Mouse (Mus musculus): Measurements from ENCODE around the gene Gorasp2.

Gene Gorasp2

GRCm38 (mm10) chr2:70661715-70662495 lies 529 bp downstream of the Gorasp2 start, which contains the start of gene Gm26558:
Gm26558 (minus strand) TSS chr2:70662108.
- DNase-seq (ENCODE audit: extremely low spot score) = peak; percentile 32

DNA sequence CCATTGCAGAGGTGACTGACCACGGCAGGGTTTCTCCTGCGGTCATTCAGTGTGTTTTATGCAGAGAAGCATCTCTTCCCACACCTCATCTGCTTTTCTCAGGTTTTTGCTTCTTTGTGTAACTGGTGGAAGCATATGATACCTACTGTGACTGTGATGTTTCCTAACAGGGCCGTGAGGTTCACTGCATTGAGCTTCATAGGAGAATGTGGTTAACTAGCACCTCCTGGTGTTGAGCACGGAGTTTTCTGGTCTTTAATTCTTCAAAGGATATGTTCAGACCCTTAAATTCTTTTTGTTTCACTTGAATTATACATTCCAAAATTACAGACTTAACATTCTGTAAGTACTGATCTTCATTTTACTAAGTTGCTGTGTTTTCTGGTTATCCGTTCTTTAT lies 2.4 kb downstream of the Gorasp2 start:
- DNase-seq (ENCODE audit: extremely low spot score) = no peak

GRCm38 (mm10) chr2:70667016-70667415 lies 5.6 kb downstream of the Gorasp2 start:
- no peak for DNase-seq (ENCODE audit: extremely low spot score)

GRCm38 (mm10) chr2:70669241-70669640 lies 7.9 kb downstream of the Gorasp2 start:
- no peak for DNase-seq (ENCODE audit: extremely low spot score)

- no peak for DNase-seq (ENCODE audit: extremely low spot score)
These were observed 8.5 kb downstream of the Gorasp2 start for GRCm38 (mm10) chr2:70669896-70670295.

DNA sequence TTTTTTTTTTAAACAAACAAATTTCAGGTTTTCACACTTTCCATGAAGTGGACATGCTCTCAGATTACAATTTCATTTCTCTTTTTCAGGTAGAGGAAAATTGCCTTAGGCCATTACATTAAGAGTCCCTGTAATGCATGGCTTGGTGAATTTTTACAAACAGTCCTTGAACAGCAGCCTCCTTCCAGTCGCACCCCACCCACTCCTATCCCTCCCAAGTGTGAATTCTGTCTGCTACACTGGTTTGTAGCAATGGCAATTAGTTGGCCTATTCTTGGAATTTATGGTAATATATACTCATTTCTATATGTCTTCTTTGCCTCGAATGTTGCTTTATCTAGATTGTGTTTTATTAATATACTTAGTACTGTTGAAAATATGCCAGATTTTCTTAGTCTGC lies 11.1 kb downstream of the Gorasp2 start:
- DNase-seq (ENCODE audit: extremely low spot score) = no peak

GRCm38 (mm10) chr2:70673445-70674126 lies 12.2 kb downstream of the Gorasp2 start:
- no peak for DNase-seq (ENCODE audit: extremely low spot score)

DNA sequence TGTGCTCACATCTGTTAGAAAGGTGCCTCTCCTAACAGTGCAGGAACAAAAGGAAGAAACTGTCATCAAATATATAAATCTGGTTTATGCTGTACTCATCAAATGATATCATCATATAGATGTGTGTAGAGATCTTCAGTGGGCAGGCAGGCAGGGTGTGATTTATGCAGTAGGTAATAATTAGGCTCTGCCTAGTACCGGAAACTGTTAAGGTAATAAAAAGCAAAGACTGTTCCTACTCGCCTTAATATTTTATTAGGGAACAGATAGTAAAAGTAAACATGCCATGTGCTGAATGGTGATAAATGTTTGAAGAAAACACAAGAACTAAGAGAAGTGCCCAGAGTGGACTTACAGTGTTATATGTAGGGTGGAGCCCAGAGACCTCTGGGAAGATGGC lies 20.9 kb downstream of the Gorasp2 start:
- DNase-seq (ENCODE audit: extremely low spot score) = no peak

- no peak for DNase-seq (ENCODE audit: extremely low spot score)
These were observed 27.2 kb downstream of the Gorasp2 start for GRCm38 (mm10) chr2:70688454-70689078.

GRCm38 (mm10) chr2:70690195-70690594 lies 28.8 kb downstream of the Gorasp2 start:
- DNase-seq (ENCODE audit: extremely low spot score) = no peak

DNA sequence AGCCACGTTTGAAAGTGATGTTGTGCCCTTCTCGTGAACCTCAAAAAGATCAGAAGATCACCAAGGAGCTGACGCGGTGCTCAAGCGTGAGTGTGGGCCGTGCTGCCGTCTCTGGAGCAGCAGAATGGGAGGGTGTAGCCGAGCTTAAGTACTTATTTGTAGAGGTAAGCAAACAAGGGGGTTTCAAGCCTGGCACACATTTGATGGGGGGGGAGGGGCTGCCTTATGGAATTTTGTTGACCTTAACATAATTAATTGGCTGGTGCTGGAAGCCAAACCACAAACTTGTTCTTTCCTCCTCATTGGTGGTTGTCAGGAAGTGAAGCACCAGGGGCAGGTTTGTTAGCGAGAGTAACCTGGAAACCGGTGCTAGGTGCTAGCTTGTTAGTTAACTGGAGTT lies 34.3 kb downstream of the Gorasp2 start:
- DNase-seq (ENCODE audit: extremely low spot score) = no peak

DNA sequence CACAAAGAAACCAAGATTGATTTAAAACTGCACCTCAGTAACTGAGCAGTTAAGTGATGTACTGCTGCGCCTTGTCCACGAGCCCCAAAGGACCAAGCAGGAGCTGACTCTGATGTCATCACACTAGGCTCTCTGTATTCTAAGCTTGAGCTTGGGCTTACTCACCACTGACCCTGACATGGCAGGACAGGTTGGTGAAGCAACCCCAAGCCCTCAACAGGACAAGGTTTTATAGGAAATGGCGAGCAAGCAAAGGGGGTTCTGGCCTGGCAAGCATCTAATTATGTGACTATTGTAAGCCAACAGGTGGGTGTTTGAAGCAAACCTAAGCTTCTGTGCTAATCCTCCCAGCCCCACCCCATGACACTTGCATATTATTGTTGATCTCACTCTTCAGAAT lies 39.5 kb downstream of the Gorasp2 start:
- no peak for DNase-seq (ENCODE audit: extremely low spot score)

- no peak for DNase-seq (ENCODE audit: extremely low spot score)
These were observed 40.2 kb downstream of the Gorasp2 start for GRCm38 (mm10) chr2:70701571-70701970.

- DNase-seq (ENCODE audit: extremely low spot score) = no peak
These were observed 41.0 kb downstream of the Gorasp2 start for GRCm38 (mm10) chr2:70702403-70702802.

DNA sequence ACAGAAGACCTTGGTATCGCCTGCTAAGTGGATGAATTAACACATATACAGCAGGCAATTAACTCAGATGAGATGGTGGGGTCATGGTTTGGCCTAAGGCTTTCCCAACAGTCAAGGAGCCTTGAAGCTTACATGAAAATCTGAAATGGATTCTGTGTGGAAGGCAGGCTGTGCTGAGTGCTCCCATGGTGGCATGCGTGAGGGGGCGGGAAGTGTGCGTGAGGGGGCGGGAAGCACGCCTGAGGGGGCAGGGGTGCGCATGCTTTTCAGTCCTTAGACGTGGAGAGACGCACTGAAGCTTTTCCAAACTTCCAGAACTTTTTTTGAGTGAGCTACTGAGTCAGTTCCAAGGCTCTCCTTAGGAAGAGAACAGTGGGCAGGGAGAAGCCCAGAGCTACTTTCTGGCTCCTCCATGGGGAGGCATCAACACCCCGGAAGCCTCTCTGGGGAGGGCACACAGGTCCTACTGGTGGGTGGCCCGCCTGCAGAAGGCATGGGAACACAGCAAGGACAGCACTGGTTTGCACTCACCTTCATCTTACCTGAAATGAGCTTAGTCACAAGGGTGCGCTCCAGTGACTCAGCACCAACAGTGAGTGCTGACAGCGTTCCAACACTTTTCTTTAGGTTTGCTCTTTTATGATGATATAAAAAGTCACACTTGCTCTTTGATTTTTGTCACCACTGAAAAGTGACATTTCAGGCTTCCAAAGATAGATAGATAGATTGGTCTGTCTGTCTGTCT lies 47.8 kb downstream of the Gorasp2 start:
- DNase-seq (ENCODE audit: extremely low spot score) = no peak

DNA sequence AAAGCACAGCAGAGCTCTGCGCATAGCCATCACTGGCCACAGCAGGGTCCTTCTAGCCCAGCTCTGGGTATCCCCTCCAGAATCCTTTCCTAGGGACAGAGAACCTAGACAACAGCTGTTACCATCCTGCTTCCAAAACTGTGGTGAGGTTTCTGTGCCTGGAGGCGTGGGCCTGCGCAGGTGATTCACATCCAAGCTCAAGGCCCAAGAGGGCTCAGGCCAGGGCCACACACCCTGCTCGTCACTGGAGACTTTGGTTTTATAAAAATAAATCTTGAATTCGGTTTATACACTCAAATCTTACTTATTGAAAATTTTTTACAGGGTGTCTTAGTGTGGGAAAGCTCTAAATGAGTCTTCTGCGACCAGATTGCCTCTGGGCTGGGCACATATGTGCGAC lies 48.9 kb downstream of the Gorasp2 start:
- no peak for DNase-seq (ENCODE audit: extremely low spot score)

- DNase-seq (ENCODE audit: extremely low spot score) = no peak
These were observed 49.5 kb downstream of the Gorasp2 start for GRCm38 (mm10) chr2:70710878-70711277.

GRCm38 (mm10) chr2:70723610-70724243 lies 62.4 kb downstream of the Gorasp2 start:
- no peak for DNase-seq (ENCODE audit: extremely low spot score)

GRCm38 (mm10) chr2:70727089-70727488 lies 65.7 kb downstream of the Gorasp2 start:
- no peak for DNase-seq (ENCODE audit: extremely low spot score)

DNA sequence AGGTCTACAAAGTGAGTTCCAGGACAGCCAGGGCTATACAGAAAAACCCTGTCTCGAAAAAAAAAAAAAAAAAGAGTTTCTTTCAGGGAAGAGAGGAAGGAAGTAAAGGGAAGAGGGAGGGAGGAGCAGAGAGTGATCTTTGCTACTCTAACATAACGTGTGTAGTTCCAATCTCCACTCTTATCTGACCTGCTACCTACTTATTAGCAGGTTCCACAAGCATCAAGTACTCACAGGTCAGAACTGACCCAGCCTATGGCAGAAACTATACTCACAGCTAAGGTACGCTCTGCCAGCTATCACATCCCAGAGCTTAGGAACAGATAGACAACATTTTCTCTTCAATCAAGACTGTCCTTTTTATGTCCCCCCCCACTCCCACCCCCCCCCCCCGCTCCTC lies 74.2 kb downstream of the Gorasp2 start:
- DNase-seq (ENCODE audit: extremely low spot score) = no peak

DNA sequence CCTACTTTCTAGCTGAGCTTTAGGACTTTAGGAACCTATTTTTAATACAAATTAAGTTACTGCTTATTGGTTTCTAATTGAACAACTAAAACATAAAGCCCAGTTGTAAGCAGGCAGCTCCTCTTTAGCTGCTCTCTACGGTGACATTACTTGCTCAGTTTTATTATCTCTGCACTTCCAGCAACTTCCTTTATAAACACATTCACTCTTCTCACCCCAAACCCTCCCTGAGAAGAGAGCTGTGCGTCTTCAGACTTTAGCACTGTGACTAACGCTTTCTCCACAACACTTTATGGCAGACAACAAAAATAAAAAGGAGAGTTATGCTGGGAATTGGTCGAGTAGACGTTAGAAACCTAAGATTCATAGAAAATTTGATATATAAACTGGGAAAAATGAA lies 74.6 kb downstream of the Gorasp2 start:
- DNase-seq (ENCODE audit: extremely low spot score) = no peak

DNA sequence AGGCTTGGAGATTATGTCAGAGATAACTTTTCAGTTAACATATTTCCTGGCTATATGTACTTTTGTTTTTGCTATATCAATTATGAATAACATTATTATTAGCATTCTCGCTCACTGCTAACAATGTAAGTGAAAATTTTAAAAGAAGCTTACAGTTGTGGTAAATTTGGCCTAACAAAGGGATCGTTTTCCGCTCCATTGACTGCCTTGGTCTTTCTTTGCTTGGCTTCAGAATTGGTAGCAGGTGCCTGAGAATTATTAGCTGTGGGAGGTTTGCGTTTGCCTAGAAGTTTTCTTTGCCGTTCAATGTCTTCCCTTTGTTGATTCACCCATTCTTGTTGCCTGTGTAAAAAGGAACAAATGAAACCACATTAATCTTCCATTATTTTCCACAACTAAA lies 80.5 kb downstream of the Gorasp2 start:
- no peak for DNase-seq (ENCODE audit: extremely low spot score)

Measured in embryo, embryonic 9.5 days (tissue).